Mouse (Mus musculus): Measurements from ENCODE around the gene Yeats4.

DNA sequence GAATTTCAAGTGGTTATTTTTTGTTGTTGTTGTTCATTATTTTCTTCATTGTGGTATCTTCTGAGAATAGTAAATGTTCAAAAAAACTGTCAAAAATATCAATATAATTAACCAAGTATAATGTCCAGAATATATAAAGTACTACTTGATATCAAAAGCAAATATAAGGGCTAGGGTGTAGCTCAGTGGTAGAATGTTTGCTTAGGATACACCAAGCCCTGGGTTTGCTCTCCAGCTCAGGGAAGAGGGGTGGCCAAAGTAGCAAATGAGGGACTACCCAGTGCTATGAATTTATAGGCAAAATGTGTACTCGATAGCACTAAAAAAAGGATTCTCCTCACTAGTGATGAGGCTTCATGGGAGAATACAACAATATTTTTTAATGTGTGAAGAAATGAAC is 51.2 kb downstream of the Yeats4 start:
- TF ChIP-seq CTCF (IDR thresholded peaks at IDR 0.05) (no peak), POLR2A (IDR thresholded peaks at IDR 0.05; ENCODE audit: insufficient read depth, low read depth, low read length) (no peak), EP300 (IDR thresholded peaks at IDR 0.05; ENCODE audit: insufficient read depth, low read depth, low read length) (no peak)
